Mouse (Mus musculus): ENCODE measurements at regions not wholly inside any gene's neighbourhood (a gene's known extent, or its start where the extent isn't known, plus 50 kb on each side); places are given as distances from the start of the nearest gene placed in this dataset.

- ATAC-seq (ENCODE audit: low FRiP score) (no peak), DNase-seq (ENCODE audit: low spot score) (no peak)
- Histone ChIP-seq H3K9me3 (ENCODE audit: control insufficient read depth, low read length) (no peaks in the 10 kb centered on the region), H3K27ac (no peak overlapping the region), H3K4me1 (replicated peaks; ENCODE audit: control insufficient read depth, insufficient read depth, low read length) (no peaks in the 10 kb centered on the region), H3K4me3 (replicated peaks; ENCODE audit: low read length) (no peak overlapping the region), H3K4me2 (replicated peaks) (no peak overlapping the region), H3K27me3 (ENCODE audit: control insufficient read depth, insufficient read depth, low read length) (no peaks in the 10 kb centered on the region), H3K36me3 (replicated peaks; ENCODE audit: control insufficient read depth, insufficient read depth) (no peaks in the 10 kb centered on the region), H3K9ac (no peak overlapping the region)
- 79% methylated on average over 5 of the region's 5 CpGs for WGBS
Observed at GRCm38 (mm10) chr13:71874986-71875385, 88.5 kb downstream of the Irx1 start.

- Histone ChIP-seq H3K9ac (no peak overlapping the region), H3K4me3 (replicated peaks; ENCODE audit: low read length) (no peak overlapping the region), H3K27ac (no peak overlapping the region), H3K4me1 (replicated peaks; ENCODE audit: control insufficient read depth, insufficient read depth, low read length) (no peaks in the 10 kb centered on the region), H3K4me2 (replicated peaks) (no peak overlapping the region), H3K9me3 (ENCODE audit: control insufficient read depth, low read length) (no peaks in the 10 kb centered on the region), H3K27me3 (ENCODE audit: control insufficient read depth, insufficient read depth, low read length) (no peaks in the 10 kb centered on the region), H3K36me3 (replicated peaks; ENCODE audit: control insufficient read depth, insufficient read depth) (no peaks in the 10 kb centered on the region)
- WGBS: 70% methylated on average over 6 of the region's 6 CpGs
- DNase-seq (ENCODE audit: low spot score) (no peak), ATAC-seq (ENCODE audit: low FRiP score) (no peak)
Observed at GRCm38 (mm10) chr13:71868763-71869162, 94.8 kb downstream of the Irx1 start.

DNA sequence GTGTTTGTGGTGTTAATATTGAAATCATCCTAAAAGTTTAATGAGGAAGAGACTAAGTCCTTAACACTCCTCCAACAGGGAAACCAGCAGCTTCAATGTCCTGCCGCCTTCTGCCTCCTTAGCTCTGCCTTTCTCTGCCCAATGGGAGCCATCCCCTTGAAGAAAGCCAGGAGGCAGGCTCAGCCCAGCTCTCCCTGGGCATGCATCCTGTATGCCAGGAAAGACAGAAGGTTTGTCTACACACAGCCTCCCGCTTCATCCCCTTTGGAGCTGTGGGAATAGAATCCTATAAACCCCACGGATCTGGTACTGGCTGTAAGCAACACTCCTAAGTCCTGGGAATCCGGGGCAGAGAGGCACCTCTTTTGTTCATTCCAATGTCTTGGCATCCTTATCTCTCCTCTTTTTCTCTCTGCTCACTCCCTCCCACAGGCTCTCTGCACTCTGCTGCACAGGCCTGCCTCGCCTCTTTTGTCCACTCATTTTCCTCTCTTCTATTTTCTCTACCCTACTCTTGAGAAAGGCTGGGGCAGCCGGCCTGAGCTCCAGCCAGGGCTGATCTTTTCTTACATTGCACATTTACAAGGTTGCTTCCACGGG, 110.0 kb downstream of the Irx1 start:
- DNase-seq (ENCODE audit: low spot score) (no peak), ATAC-seq (ENCODE audit: low FRiP score) (no peak)
- Histone ChIP-seq H3K4me2 (replicated peaks) (no peak overlapping the region), H3K27me3 (ENCODE audit: control insufficient read depth, insufficient read depth, low read length) (no peaks in the 10 kb centered on the region), H3K4me3 (replicated peaks; ENCODE audit: low read length) (no peak overlapping the region), H3K36me3 (replicated peaks; ENCODE audit: control insufficient read depth, insufficient read depth) (no peaks in the 10 kb centered on the region), H3K9me3 (ENCODE audit: control insufficient read depth, low read length) (no peaks in the 10 kb centered on the region), H3K27ac (no peak overlapping the region), H3K4me1 (replicated peaks; ENCODE audit: control insufficient read depth, insufficient read depth, low read length) (0 out of 2 replicates have a peak, but pooled peaks cover 6% of the 10 kb centered on the region), H3K9ac (no peak overlapping the region)
- WGBS: 60% methylated on average over 7 of the region's 7 CpGs

- ATAC-seq (ENCODE audit: low FRiP score) (peak; percentile 91), DNase-seq (ENCODE audit: low spot score) (peak; percentile 47)
- Histone ChIP-seq H3K4me2 (replicated peaks) (no peak overlapping the region), H3K27me3 (ENCODE audit: control insufficient read depth, insufficient read depth, low read length) (no peaks in the 10 kb centered on the region), H3K27ac (no peak overlapping the region), H3K4me1 (replicated peaks; ENCODE audit: control insufficient read depth, insufficient read depth, low read length) (no peaks in the 10 kb centered on the region), H3K9ac (no peak overlapping the region), H3K4me3 (replicated peaks; ENCODE audit: low read length) (no peak overlapping the region), H3K9me3 (ENCODE audit: control insufficient read depth, low read length) (no peaks in the 10 kb centered on the region), H3K36me3 (replicated peaks; ENCODE audit: control insufficient read depth, insufficient read depth) (no peaks in the 10 kb centered on the region)
- 35% methylated on average over 16 of the region's 16 CpGs for WGBS
Observed at GRCm38 (mm10) chr13:71804032-71804958, 159.2 kb downstream of the Irx1 start.

- Histone ChIP-seq H3K27me3 (ENCODE audit: control insufficient read depth, insufficient read depth, low read length) (no peaks in the 10 kb centered on the region), H3K9me3 (ENCODE audit: control insufficient read depth, low read length) (no peaks in the 10 kb centered on the region), H3K4me3 (replicated peaks; ENCODE audit: low read length) (no peak overlapping the region), H3K4me1 (replicated peaks; ENCODE audit: control insufficient read depth, insufficient read depth, low read length) (no peaks in the 10 kb centered on the region), H3K9ac (no peak overlapping the region), H3K4me2 (replicated peaks) (no peak overlapping the region), H3K36me3 (replicated peaks; ENCODE audit: control insufficient read depth, insufficient read depth) (no peaks in the 10 kb centered on the region), H3K27ac (no peak overlapping the region)
- DNase-seq (ENCODE audit: low spot score) (no peak), ATAC-seq (ENCODE audit: low FRiP score) (no peak)
- WGBS: 89% methylated on average over 6 of the region's 6 CpGs
Observed at GRCm38 (mm10) chr13:71798288-71798687, 165.2 kb downstream of the Irx1 start.

DNA sequence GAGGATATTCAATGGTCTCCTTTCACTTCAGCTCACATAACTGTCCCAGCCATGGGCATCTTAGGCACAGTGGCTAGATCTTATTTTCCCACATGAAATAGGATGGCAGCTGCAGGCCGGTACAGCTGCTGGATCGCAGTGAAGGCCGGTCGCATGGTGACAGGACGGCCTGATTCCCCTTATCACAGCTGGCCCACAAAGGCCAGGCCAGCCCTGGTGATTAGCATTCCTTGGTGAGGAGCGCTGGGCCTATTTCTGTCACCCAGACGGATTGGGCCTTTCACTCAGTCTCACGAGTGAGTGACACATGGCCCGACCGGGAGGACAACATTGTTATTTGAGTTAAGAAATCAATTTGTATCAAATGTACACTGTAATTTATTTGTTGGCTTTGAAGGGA, 178.8 kb downstream of the Irx1 start:
- whole genome bisulfite sequencing: 28% methylated on average over 10 of the region's 10 CpGs
- no peak overlapping the region for H3K27ac ChIP-seq
- peaks cover 9% of the 10 kb centered on the region; the same call in 1 of the 2 replicates for H3K4me1 ChIP-seq (replicated peaks; ENCODE audit: control insufficient read depth, insufficient read depth, low read length)
- no peak for DNase-seq (ENCODE audit: low spot score)
- ATAC-seq (ENCODE audit: low FRiP score): no peak
- H3K4me3 ChIP-seq (replicated peaks; ENCODE audit: low read length): no peak overlapping the region
- H3K9ac ChIP-seq: no peak overlapping the region; the same call in 1 of the 2 replicates
- no peak overlapping the region for H3K4me2 ChIP-seq (replicated peaks)
- no peaks in the 10 kb centered on the region for H3K36me3 ChIP-seq (replicated peaks; ENCODE audit: control insufficient read depth, insufficient read depth)
- H3K27me3 ChIP-seq (ENCODE audit: control insufficient read depth, insufficient read depth, low read length): no peaks in the 10 kb centered on the region
- no peaks in the 10 kb centered on the region for H3K9me3 ChIP-seq (ENCODE audit: control insufficient read depth, low read length)

GRCm38 (mm10) chr13:71747003-71747965, 216.2 kb downstream of the Irx1 start:
- Histone ChIP-seq H3K4me2 (replicated peaks) (no peak overlapping the region), H3K36me3 (replicated peaks; ENCODE audit: control insufficient read depth, insufficient read depth) (no peaks in the 10 kb centered on the region), H3K27me3 (ENCODE audit: control insufficient read depth, insufficient read depth, low read length) (no peaks in the 10 kb centered on the region), H3K9me3 (ENCODE audit: control insufficient read depth, low read length) (no peaks in the 10 kb centered on the region), H3K9ac (no peak overlapping the region), H3K27ac (no peak overlapping the region), H3K4me3 (replicated peaks; ENCODE audit: low read length) (no peak overlapping the region), H3K4me1 (replicated peaks; ENCODE audit: control insufficient read depth, insufficient read depth, low read length) (no peaks in the 10 kb centered on the region)
- DNase-seq (ENCODE audit: low spot score): no peak
- WGBS: 88% methylated on average over 11 of the region's 11 CpGs
- ATAC-seq (ENCODE audit: low FRiP score): no peak

DNA sequence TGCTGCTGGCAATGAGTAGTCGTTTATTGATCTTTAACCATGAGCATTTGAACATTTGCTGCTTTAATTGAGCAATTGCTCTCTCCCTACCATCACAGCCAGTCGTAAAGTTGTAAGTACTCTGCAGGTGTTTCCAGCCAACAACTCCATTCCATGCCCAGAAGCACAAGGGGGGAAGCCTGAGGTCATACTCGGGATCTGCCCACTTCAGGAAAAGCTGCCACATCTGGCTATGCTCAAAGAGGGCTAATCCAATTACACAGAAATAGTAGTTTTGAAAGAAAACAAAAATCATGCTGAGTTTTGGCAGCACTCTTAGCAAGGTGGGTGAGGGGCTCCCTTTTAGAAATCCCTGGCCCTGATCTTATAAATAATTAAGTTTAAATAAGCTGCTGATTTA, 217.0 kb downstream of the Irx1 start:
- no peak for ATAC-seq (ENCODE audit: low FRiP score)
- Histone ChIP-seq H3K27me3 (ENCODE audit: control insufficient read depth, insufficient read depth, low read length) (no peaks in the 10 kb centered on the region), H3K9me3 (ENCODE audit: control insufficient read depth, low read length) (no peaks in the 10 kb centered on the region)

More for the DNA sequence above, 217.0 kb downstream of the Irx1 start:
- H3K4me2 ChIP-seq (replicated peaks): no peak overlapping the region
- 54% methylated on average over 3 of the region's 3 CpGs for WGBS
- no peak overlapping the region for H3K9ac ChIP-seq
- no peak overlapping the region for H3K27ac ChIP-seq
- no peaks in the 10 kb centered on the region for H3K36me3 ChIP-seq (replicated peaks; ENCODE audit: control insufficient read depth, insufficient read depth)
- H3K4me1 ChIP-seq (replicated peaks; ENCODE audit: control insufficient read depth, insufficient read depth, low read length): no peaks in the 10 kb centered on the region
- DNase-seq (ENCODE audit: low spot score): no peak
- H3K4me3 ChIP-seq (replicated peaks; ENCODE audit: low read length): no peak overlapping the region
